8 mouse cellular contexts compared by ENCODE assay signal in genomic region chr4:136177612-136178474, GRCm38 (mm10). TPM values are rescaled to one million over a fixed set of nuclear protein-coding genes. Genes with fewer than 3 reads are reported as not detected.
DNase-seq lines count a peak whose midpoint lies in the region; ATAC-seq and TF ChIP-seq lines count a peak whose summit lies in the region.

No protein-coding gene starts in this region.

- ATAC-seq in heart, embryonic 11.5 days (replicated peaks; ENCODE audit: insufficient number of reproducible peaks, low FRiP score, low TSS enrichment), result peak; percentile 74

- no peaks in the 10 kb centered on the region for H3K36me3 ChIP-seq in heart, embryonic 11.5 days (ENCODE audit: control insufficient read depth, insufficient read depth, low read length)
- no peaks in the 10 kb centered on the region for H3K36me3 ChIP-seq in macrophage (ENCODE audit: inconsistent target)
- no peaks in the 10 kb centered on the region for H3K36me3 ChIP-seq in thymus, adult 2 months (ENCODE audit: control insufficient read depth, insufficient read depth, low read length)

- peak overlapping the region; percentile 88 for H3K27ac ChIP-seq in heart, embryonic 11.5 days (ENCODE audit: low read depth, low read length)
- peak overlapping the region; percentile 81 for H3K27ac ChIP-seq in macrophage
- H3K27ac ChIP-seq in thymus, adult 2 months (ENCODE audit: control insufficient read depth, insufficient read depth, low read length), result peak overlapping the region; percentile 94

- TF ChIP-seq POLR2A in brain, embryonic 14.5 days (IDR thresholded peaks at IDR 0.05; ENCODE audit: borderline replicate concordance, extremely low read depth, insufficient read depth, insufficient read length, poor library complexity, severe bottlenecking), result no peak
- no peak for TF ChIP-seq POLR2A in thymus, adult 2 months (IDR thresholded peaks at IDR 0.05; ENCODE audit: control insufficient read depth, extremely low read depth, insufficient read depth, low read length, poor library complexity)

- H3K9ac ChIP-seq in heart, embryonic 11.5 days (ENCODE audit: low read depth, low read length), result peak overlapping the region; percentile 56

- no peaks in the 10 kb centered on the region for H3K27me3 ChIP-seq in heart, embryonic 11.5 days (ENCODE audit: control insufficient read depth, insufficient read depth, low read length)
- no peaks in the 10 kb centered on the region for H3K27me3 ChIP-seq in thymus, adult 2 months (ENCODE audit: control insufficient read depth, insufficient read depth, low read length)

- peaks cover 71% of the 10 kb centered on the region for H3K79me2 ChIP-seq in macrophage (ENCODE audit: inconsistent target)

- peaks cover 62% of the 10 kb centered on the region for H3K4me1 ChIP-seq in heart, embryonic 11.5 days (ENCODE audit: control insufficient read depth, insufficient read depth, low read length)
- peaks cover 70% of the 10 kb centered on the region for H3K4me1 ChIP-seq in thymus, adult 2 months (replicated peaks; ENCODE audit: control insufficient read depth, insufficient read depth, low read length)

- peak; percentile 59 for DNase-seq in adrenal gland, adult 2 months
- no peak for DNase-seq in adrenal gland, adult 8-10 months
- peak; percentile 81 for DNase-seq in brain, embryonic 14.5 days (ENCODE audit: low read depth)
- peak; percentile 67 for DNase-seq in kidney, postnatal 14 days
- peak; percentile 85 for DNase-seq in thymus, adult 2 months
- DNase-seq in frontal cortex, postnatal 10 days (ENCODE audit: low spot score in 2 of 2), result no peak

- H3K9me3 ChIP-seq in heart, embryonic 11.5 days (replicated peaks; ENCODE audit: control insufficient read depth, low read length), result no peaks in the 10 kb centered on the region

- WGBS in heart, embryonic 11.5 days (ENCODE audit: insufficient replicate concordance), result 53% methylated on average over 11 of the region's 11 CpGs
- WGBS in macrophage (ENCODE audit: missing documents), result 21% methylated on average over 11 of the region's 11 CpGs
- 3% methylated on average over 11 of the region's 11 CpGs for WGBS in thymus, adult 2 months

- H3K4me2 ChIP-seq in heart, embryonic 11.5 days, result peak overlapping the region; percentile 95

- no peak for TF ChIP-seq CTCF in brain, embryonic 14.5 days (IDR thresholded peaks at IDR 0.05; ENCODE audit: borderline replicate concordance, extremely low read depth, insufficient read depth, insufficient read length)
- TF ChIP-seq CTCF in thymus, adult 2 months (IDR thresholded peaks at IDR 0.05; ENCODE audit: borderline replicate concordance, control insufficient read depth, extremely low read depth, insufficient read depth, low read length, poor library complexity), result no peak; the same call in 1 of the 2 replicates

- peak overlapping the region; percentile 19; the same call in 1 of the 2 replicates for H3K4me3 ChIP-seq in heart, embryonic 11.5 days (ENCODE audit: low read depth, low read length)
- H3K4me3 ChIP-seq in macrophage (ENCODE audit: inconsistent target), result no peak overlapping the region
- peak overlapping the region; percentile 39 for H3K4me3 ChIP-seq in thymus, adult 2 months (ENCODE audit: control insufficient read depth, insufficient read depth, low read length)

RNA-seq across cellular contexts. Expression of gene E2f2, which starts 5.6 kb away (rescaled TPM):
- total RNA-seq in adrenal gland, adult 2 months (2021), result 1 to 10 TPM; 1.8 to 5.1 TPM
- polyA plus RNA-seq in adrenal gland, adult 2 months (2012; rRNA removed), result 2.9 and 3.0 TPM in 2 replicates
- 1 to 10 TPM; 2.6 to 3.6 (median 2.7) TPM for total RNA-seq in adrenal gland, adult 8-10 months (2022)
- 3.5 and 5.1 TPM in 2 replicates for polyA plus RNA-seq in brain, embryonic 14.5 days (2012; rRNA removed)
- 4.8 and 5.8 TPM in 2 replicates for polyA plus RNA-seq in heart, embryonic 11.5 days (2014; fragmentation: Nextera tagmentation; extraction: Ambion mirVana)
- total RNA-seq in macrophage (2018; cell fraction: chromatin; rRNA removed), result 1 to 10 TPM; 1.3 to 8.2 (median 3.5) TPM
- total RNA-seq in macrophage (2018; cell fraction: cytosol; rRNA removed), result 1 to 10 TPM in 22 of 26 experiments, under 1 TPM in 4; 0.38 to 2.9 (median 1.6) TPM
- 10 to 100 TPM in 1 of 26 experiments, 1 to 10 TPM in 25; 1.1 to 12.0 (median 3.1) TPM for total RNA-seq in macrophage (2018; cell fraction: nucleus; rRNA removed)
- polyA plus RNA-seq in macrophage (2018), result 1.5 to 5.0 TPM (median 2.6 TPM) in 3 replicates
- 164 and 208 TPM in 2 replicates for polyA plus RNA-seq in thymus, adult 2 months (2012; rRNA removed)

RNA-seq across cellular contexts. Expression of gene Asap3, which starts 28.3 kb away (rescaled TPM):
- 1 to 10 TPM; 1.4 to 3.6 TPM for total RNA-seq in adrenal gland, adult 2 months (2021)
- polyA plus RNA-seq in adrenal gland, adult 2 months (2012; rRNA removed), result 3.2 and 4.2 TPM in 2 replicates
- 1 to 10 TPM; 2.5 to 4.9 (median 3.6) TPM for total RNA-seq in adrenal gland, adult 8-10 months (2022)
- 4.2 and 6.2 TPM in 2 replicates for polyA plus RNA-seq in brain, embryonic 14.5 days (2012; rRNA removed)
- polyA plus RNA-seq in heart, embryonic 11.5 days (2014; fragmentation: Nextera tagmentation; extraction: Ambion mirVana), result 1.8 and 2.1 TPM in 2 replicates
- total RNA-seq in macrophage (2018; cell fraction: chromatin; rRNA removed), result 1 to 10 TPM in 2 of 26 experiments, under 1 TPM in 17, not detected in 7; 0.13 to 7.5 (median 0.30) TPM
- total RNA-seq in macrophage (2018; cell fraction: cytosol; rRNA removed), result under 1 TPM in 20 of 26 experiments, not detected in 6; 0.03 to 0.29 (median 0.06) TPM
- total RNA-seq in macrophage (2018; cell fraction: nucleus; rRNA removed), result 1 to 10 TPM in 1 of 26 experiments, under 1 TPM in 14, not detected in 11; 0.11 to 4.8 (median 0.19) TPM
- polyA plus RNA-seq in macrophage (2018), result 0.04 to 0.09 TPM (median 0.07 TPM) in 3 replicates
- polyA plus RNA-seq in thymus, adult 2 months (2012; rRNA removed), result 4.1 and 4.4 TPM in 2 replicates

RNA-seq across cellular contexts. Expression of gene Id3, which starts 34.5 kb away (rescaled TPM):
- total RNA-seq in adrenal gland, adult 2 months (2021), result 10 to 100 TPM; 31.5 to 70.5 TPM
- polyA plus RNA-seq in adrenal gland, adult 2 months (2012; rRNA removed), result 235 and 298 TPM in 2 replicates
- total RNA-seq in adrenal gland, adult 8-10 months (2022), result 10 to 100 TPM; 58.3 to 76.8 (median 73.8) TPM
- polyA plus RNA-seq in brain, embryonic 14.5 days (2012; rRNA removed), result 105 and 107 TPM in 2 replicates
- 411 and 415 TPM in 2 replicates for polyA plus RNA-seq in heart, embryonic 11.5 days (2014; fragmentation: Nextera tagmentation; extraction: Ambion mirVana)
- total RNA-seq in macrophage (2018; cell fraction: chromatin; rRNA removed), result 100 to 1,000 TPM in 1 of 26 experiments, 10 to 100 TPM in 17, 1 to 10 TPM in 6, under 1 TPM in 1, not detected in 1; 0.79 to 106 (median 19.0) TPM
- 10 to 100 TPM in 15 of 26 experiments, 1 to 10 TPM in 7, under 1 TPM in 4; 0.19 to 99.1 (median 14.3) TPM for total RNA-seq in macrophage (2018; cell fraction: cytosol; rRNA removed)
- total RNA-seq in macrophage (2018; cell fraction: nucleus; rRNA removed), result 100 to 1,000 TPM in 6 of 26 experiments, 10 to 100 TPM in 16, 1 to 10 TPM in 2, not detected in 2; 1.7 to 296 (median 18.8) TPM
- polyA plus RNA-seq in macrophage (2018), result 0.34 to 38.1 TPM (median 3.1 TPM) in 3 replicates
- polyA plus RNA-seq in thymus, adult 2 months (2012; rRNA removed), result 312 and 357 TPM in 2 replicates

Comparison
In these comparisons a context has a peak if more than half of its experiments do, and no peak if none do; other contexts are left out.
1. DNase-seq: peak in adrenal gland, adult 2 months (single experiment), brain, embryonic 14.5 days (single experiment), kidney, postnatal 14 days (single experiment) and thymus, adult 2 months (single experiment); none in adrenal gland, adult 8-10 months (single experiment) and frontal cortex, postnatal 10 days (0 of 2).
2. RNA of gene E2f2, which starts 5.6 kb away (polyA plus RNA-seq): 164 to 208 TPM in thymus, adult 2 months; 4.8 to 5.8 TPM in heart, embryonic 11.5 days, 3.5 to 5.1 TPM in brain, embryonic 14.5 days, 2.9 to 3.0 TPM in adrenal gland, adult 2 months and 1.5 to 5.0 TPM in macrophage; every median in the first group is over 10 times any median in the second.
3. Peak in every context shown above with its lines, with median percentiles within 50 percentile points of each other: H3K27ac ChIP-seq.